Mouse (Mus musculus) limb, embryonic 13.5 days (tissue): ENCODE measurements around the gene Ell3. TPM values are rescaled to one million over a fixed set of nuclear protein-coding genes. Genes with fewer than 3 reads are reported as not detected.

Experiments
- ATAC-seq: fragments of 200-750 bp; cut with Nextera tagmentation; 2 replicates; pipeline ENCODE4 v1.8.0; 2017; ENCODE audit warnings: low read depth, moderate number of reproducible peaks, moderate TSS enrichment; ENCODE audit not compliant: low FRiP score
- H3K27ac ChIP-seq: fragments of 300-500 bp; sonication (generic); 2 replicates; pipeline ENCODE4 v1.5.1; 2015; ENCODE audit warnings: inconsistent platforms, mild to moderate bottlenecking, moderate library complexity
- H3K27me3 ChIP-seq: fragments of 300-500 bp; sonication (generic); 2 replicates; pipeline ENCODE4 v1.6.1; 2015; ENCODE audit warnings: mild to moderate bottlenecking, inconsistent platforms
- H3K36me3 ChIP-seq: fragments of 300-500 bp; sonication (generic); 2 replicates; pipeline ENCODE4 v1.6.1; 2015; ENCODE audit warnings: inconsistent platforms, mild to moderate bottlenecking, moderate library complexity
- H3K4me1 ChIP-seq: fragments of 300-500 bp; sonication (generic); 2 replicates; pipeline ENCODE4 v1.6.1; 2015; ENCODE audit warnings: inconsistent platforms
- H3K4me2 ChIP-seq: fragments of 300-500 bp; sonication (generic); replicated peaks from 2 replicates; pipeline ENCODE4 v1.6.1; 2015; ENCODE audit warnings: inconsistent platforms, mild to moderate bottlenecking, moderate library complexity
- H3K4me3 ChIP-seq: fragments of 300-500 bp; sonication (generic); 2 replicates; pipeline ENCODE4 v1.5.1; 2015; ENCODE audit warnings: moderate library complexity, mild to moderate bottlenecking, inconsistent platforms
- H3K9ac ChIP-seq: fragments of 300-500 bp; sonication (generic); 2 replicates; pipeline ENCODE4 v1.6.1; 2015; ENCODE audit warnings: mild to moderate bottlenecking, inconsistent platforms
- H3K9me3 ChIP-seq: fragments of 300-500 bp; sonication (generic); 2 replicates; pipeline ENCODE4 v1.6.1; 2016; ENCODE audit warnings: inconsistent platforms
- WGBS: fragments of 180-500 bp; shearing (Covaris S2); methylation state at CpG from one replicate; pipeline ENCODE4 v1.1.7; 2015; 5-methylcytosine and 5-hydroxymethylcytosine counted together
- polyA plus RNA-seq: library from polyadenylated mRNA; unstranded; fragments of >200 nt; fragmentation: Nextera tagmentation; extraction: Ambion mirVana; gene quantifications from 2 replicates; pipeline ENCODE4 v1.2.1, GENCODE M21; 2015

The Ell3 gene
- polyA plus RNA-seq, 1 experiment from 2014 or later = 9.8 TPM

DNA sequence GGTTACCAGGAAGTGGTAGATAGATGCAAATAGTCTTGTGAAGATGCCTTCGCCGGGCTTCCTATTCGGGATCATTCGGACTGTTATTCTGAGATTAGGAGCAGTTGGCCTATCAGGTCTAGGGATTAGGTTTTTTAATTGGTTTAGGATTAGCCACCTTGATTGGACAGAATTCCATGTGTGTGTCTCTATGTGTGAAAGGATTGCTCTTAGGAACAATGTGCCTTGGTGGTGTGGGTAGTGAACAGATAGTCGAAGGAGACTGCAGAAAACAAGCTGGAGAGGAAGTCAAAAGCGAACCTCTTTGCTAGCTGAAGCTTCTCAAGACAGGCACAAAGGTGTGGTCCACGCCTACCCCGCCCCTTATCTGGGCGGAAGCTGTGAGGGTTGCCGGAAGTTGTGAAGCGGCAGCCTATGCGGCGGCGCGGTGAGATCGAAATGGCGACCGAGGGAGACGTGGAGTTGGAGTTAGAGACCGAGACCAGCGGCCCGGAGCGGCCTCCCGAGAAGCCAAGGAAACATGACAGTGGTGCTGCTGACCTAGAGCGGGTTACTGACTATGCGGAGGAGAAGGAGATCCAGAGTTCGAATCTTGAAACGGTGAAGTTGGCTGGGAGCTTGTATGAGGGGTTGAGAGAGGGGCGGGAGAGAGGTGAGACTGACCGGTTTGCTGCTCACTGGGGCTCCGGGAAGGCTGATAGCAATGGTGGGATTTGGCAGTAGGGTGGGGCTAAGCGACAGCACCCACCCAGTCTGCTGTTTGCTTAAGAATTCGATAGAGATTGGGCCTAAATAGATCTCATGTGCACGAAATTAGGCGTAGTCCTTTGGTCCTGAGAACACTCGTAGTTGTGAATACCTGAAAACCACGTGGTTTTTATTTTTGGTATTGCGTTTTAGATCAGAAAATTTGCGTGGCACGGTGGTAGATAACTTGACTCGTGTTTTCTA, 12.9 kb upstream of the Ell3 start, which contains the start of gene Serinc4:
Serinc4 (minus strand) TSS at position 90 of the 951 bp plus-strand sequence.
- Histone ChIP-seq H3K4me3 (peak within 1 kb of the TSS; percentile 76), H3K36me3 (peaks cover 51% of the 10 kb centered on the region), H3K4me1 (peaks cover 17% of the 10 kb centered on the region), H3K4me2 (peak within 1 kb of the TSS; percentile 75), H3K9me3 (no peaks in the 10 kb centered on the region), H3K27ac (peak within 1 kb of the TSS; percentile 75; the same call in 1 of the 2 replicates), H3K27me3 (no peaks in the 10 kb centered on the region), H3K9ac (peak within 1 kb of the TSS; percentile 81)
- 4% methylated on average over 41 of the region's 41 CpGs for WGBS
- ATAC-seq = peak; percentile 87

DNA sequence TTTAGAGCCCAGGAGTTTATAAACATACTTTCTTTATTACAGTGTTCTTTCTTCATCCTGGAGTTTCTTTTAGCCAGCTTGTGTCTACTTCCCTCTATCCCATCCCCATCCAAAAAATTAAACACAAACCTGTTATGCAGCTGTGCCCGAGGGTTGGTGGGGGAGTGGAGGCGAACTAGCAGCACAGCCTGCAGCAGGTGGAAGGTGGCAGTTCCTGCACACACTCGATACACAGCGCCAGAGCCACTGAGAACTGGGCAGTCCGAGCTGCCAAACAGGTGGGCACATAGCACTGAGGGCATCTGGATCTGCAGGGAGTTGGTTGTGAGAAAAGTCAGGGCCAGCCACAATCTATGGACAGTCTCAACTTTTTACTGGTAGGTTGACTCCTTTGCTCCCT, 11.5 kb upstream of the Ell3 start:
- no peak overlapping the region for H3K4me2 ChIP-seq
- H3K9me3 ChIP-seq = no peaks in the 10 kb centered on the region
- peaks cover 26% of the 10 kb centered on the region for H3K4me1 ChIP-seq
- H3K36me3 ChIP-seq = peaks cover 51% of the 10 kb centered on the region
- no peak overlapping the region for H3K4me3 ChIP-seq
- no peak overlapping the region for H3K9ac ChIP-seq
- H3K27me3 ChIP-seq = no peaks in the 10 kb centered on the region
- H3K27ac ChIP-seq = no peak overlapping the region
- no peak for ATAC-seq
- 71% methylated on average over 5 of the region's 5 CpGs for WGBS

DNA sequence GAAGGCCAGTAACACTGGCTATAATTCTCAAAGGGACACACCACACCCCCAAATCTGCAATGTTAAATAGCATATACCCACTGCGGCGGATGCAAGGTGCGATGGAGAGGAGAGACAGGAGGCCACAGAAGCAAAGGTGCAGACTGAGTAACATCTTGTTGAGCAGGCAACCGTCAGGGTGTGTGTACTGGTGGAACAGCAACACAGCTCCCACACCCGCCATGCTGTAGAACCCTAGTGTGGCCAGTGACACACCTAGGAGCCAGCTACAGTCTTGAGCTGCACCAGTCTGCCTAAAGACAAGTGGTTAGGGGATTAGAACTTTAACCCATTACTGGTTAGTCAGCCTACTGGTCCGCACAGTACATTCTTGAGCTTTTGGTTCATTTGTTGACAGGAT, 9.8 kb upstream of the Ell3 start:
- peaks cover 36% of the 10 kb centered on the region for H3K36me3 ChIP-seq
- H3K9me3 ChIP-seq = no peaks in the 10 kb centered on the region
- no peak overlapping the region for H3K27ac ChIP-seq
- ATAC-seq = no peak
- H3K4me2 ChIP-seq = no peak overlapping the region
- peaks cover 29% of the 10 kb centered on the region for H3K4me1 ChIP-seq
- WGBS = 85% methylated on average over 6 of the region's 6 CpGs
- no peaks in the 10 kb centered on the region for H3K27me3 ChIP-seq
- H3K4me3 ChIP-seq = no peak overlapping the region
- no peak overlapping the region for H3K9ac ChIP-seq

DNA sequence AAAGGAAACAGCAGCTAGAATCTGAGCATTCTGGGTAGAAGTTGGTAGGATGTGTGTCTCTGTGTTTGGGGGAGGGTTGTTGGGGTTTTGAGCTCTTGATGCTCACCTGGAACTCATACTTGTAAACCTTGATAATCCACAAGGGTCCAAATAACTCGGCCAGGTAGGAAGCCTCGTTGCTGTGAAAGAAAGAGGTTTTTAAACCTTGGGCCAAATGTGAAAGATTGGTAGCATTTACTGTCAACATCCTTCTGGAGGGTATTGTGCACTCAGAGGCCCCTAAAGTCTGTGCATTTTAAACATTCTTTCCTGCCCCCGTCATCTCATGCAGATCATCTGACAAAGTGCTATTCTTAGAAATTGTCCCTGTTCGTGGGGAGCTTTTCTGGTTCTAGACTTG, 8.9 kb upstream of the Ell3 start, which contains the start of gene Hypk:
Hypk (plus strand) TSS at position 301 of the 400 bp plus-strand sequence.
- Histone ChIP-seq H3K4me1 (peaks cover 30% of the 10 kb centered on the region), H3K27ac (no peak within 1 kb of the TSS), H3K36me3 (peaks cover 29% of the 10 kb centered on the region), H3K4me2 (no peak within 1 kb of the TSS), H3K27me3 (no peaks in the 10 kb centered on the region), H3K4me3 (no peak within 1 kb of the TSS), H3K9ac (no peak within 1 kb of the TSS), H3K9me3 (no peaks in the 10 kb centered on the region)
- WGBS = 72% methylated on average over 4 of the region's 4 CpGs
- no peak for ATAC-seq

DNA sequence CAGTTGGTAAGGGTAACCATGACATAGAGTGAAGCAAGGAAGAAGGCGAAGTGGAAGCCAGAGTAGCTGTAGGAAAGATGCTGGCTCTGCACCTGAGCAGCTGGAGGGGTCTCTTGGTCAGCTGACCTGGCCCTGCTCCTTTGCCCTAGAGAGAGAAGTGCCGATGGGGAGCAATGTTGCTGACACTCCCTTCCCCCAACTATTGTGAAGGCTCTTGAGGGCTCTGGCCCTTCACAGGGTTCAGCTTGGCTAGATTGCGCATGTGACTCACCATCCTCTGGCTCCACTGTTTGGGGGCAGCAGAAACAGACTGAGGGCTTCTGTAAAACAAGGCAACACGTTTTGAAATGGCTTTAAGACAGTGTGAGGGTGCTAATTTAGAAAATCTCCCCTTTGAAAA, 8.3 kb upstream of the Ell3 start:
- Histone ChIP-seq H3K4me3 (no peak overlapping the region), H3K27me3 (no peaks in the 10 kb centered on the region), H3K9ac (no peak overlapping the region), H3K36me3 (peaks cover 29% of the 10 kb centered on the region), H3K4me2 (no peak overlapping the region), H3K9me3 (no peaks in the 10 kb centered on the region), H3K4me1 (peaks cover 29% of the 10 kb centered on the region), H3K27ac (no peak overlapping the region)
- 85% methylated on average over 4 of the region's 4 CpGs for WGBS
- ATAC-seq = no peak

DNA sequence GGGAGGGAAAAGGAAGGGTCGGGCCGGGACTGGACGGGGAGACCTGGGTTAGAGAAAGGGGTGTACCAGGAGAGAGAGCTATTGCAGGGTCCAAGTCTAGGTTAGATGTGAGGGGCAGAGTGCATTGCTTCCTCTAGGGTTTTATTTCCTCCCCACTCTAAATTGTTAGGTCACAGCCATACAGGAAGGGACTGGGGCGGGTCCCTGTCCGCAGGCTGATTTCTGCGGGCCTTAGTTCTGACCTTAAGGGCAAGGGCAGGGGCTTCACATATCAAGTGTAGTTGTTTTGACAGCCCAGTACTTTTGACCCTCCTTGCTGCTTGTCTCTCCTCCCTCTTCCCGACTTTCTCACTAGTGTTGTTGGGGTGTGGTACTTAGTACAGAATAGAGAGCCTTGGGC, 6.0 kb upstream of the Ell3 start:
- H3K36me3 ChIP-seq = peaks cover 29% of the 10 kb centered on the region
- WGBS = under 1% methylated on average over 7 of the region's 7 CpGs
- H3K4me1 ChIP-seq = peaks cover 23% of the 10 kb centered on the region
- peak overlapping the region; percentile 99 for H3K9ac ChIP-seq
- H3K27ac ChIP-seq = peak overlapping the region; percentile 98; the same call in 1 of the 2 replicates
- H3K9me3 ChIP-seq = no peaks in the 10 kb centered on the region
- ATAC-seq = no peak
- H3K27me3 ChIP-seq = no peaks in the 10 kb centered on the region
- H3K4me2 ChIP-seq = peak overlapping the region; percentile 74
- peak overlapping the region; percentile 99 for H3K4me3 ChIP-seq

DNA sequence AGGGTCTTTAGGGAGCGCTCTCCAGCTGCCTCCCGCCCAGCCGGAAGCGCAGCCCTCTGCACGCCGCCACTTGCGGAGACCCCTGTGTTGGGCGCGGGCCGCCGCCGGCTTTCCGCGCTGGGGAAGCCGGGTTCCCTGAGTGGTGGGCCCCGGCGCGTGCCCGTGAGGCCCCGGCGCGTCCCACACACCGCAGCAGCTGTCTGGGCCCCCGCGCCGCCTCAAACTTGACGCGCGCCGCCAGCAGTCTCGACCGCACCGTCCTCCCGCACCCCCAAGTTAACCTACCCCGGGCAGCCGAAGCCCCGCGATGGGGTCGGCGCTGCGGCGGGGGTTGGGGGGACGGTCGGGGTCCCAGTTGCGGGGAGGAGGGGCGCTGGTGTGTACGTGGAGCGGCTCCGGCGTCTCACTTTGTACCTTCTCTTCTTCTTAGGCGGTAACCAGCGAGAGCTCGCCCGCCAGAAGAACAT, 5.5 kb upstream of the Ell3 start:
- under 1% methylated on average over 54 of the region's 54 CpGs for WGBS
- Histone ChIP-seq H3K9ac (peak overlapping the region; percentile 99), H3K27ac (peak overlapping the region; percentile 98), H3K27me3 (no peaks in the 10 kb centered on the region), H3K4me2 (peak overlapping the region; percentile 74), H3K36me3 (peaks cover 29% of the 10 kb centered on the region), H3K4me3 (peak overlapping the region; percentile 99), H3K9me3 (no peaks in the 10 kb centered on the region), H3K4me1 (peaks cover 23% of the 10 kb centered on the region)
- peak; percentile 54 for ATAC-seq

DNA sequence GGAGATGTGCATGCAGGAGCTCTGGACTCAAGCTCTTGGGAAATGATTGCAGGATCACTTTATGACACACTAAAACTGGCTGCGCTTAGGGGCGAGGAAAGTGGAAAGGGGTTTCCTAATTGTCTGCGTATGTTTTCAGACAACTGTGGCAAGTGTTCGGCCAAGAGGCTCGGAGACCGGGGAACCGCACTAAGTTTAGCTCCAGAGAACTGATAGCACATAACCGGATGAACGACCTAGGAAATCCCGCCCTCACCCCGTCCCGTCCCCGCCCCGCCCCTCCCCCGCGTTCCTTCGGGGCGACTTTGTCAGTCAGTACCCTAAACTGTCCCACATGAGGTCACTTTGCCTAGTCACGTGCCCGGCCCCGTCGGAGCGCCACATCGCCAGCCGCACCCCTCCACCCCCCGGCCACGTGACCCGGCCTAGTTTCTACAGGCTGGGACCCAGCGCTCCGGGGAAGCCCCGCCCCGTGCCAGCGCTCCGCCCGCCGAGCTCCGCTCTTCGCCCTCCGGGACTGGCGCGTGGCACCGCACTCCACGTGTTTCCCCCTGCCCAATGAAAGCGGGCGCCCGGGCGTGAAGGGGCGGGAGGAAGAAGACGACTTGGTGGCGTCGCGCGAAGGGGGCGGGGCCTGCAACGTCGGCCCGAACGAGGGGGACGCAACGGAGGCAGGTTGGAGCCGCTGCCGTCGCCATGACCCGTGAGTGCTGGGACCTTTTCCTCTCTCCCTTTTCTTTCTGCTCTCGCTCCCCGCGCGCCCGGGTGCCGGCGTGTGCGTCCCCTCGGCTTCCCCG, 4.9 kb upstream of the Ell3 start, which contains the start of gene Serf2:
Serf2 (plus strand) TSS at position 457 of the 797 bp plus-strand sequence.
- Histone ChIP-seq H3K36me3 (peaks cover 27% of the 10 kb centered on the region), H3K4me3 (peak within 1 kb of the TSS; percentile 99), H3K27ac (peak within 1 kb of the TSS; percentile 98), H3K27me3 (no peaks in the 10 kb centered on the region), H3K4me2 (peak within 1 kb of the TSS; percentile 77), H3K9ac (peak within 1 kb of the TSS; percentile 99), H3K9me3 (no peaks in the 10 kb centered on the region), H3K4me1 (peaks cover 23% of the 10 kb centered on the region)
- ATAC-seq = peak; percentile 98
- under 1% methylated on average over 70 of the region's 74 CpGs for WGBS

DNA sequence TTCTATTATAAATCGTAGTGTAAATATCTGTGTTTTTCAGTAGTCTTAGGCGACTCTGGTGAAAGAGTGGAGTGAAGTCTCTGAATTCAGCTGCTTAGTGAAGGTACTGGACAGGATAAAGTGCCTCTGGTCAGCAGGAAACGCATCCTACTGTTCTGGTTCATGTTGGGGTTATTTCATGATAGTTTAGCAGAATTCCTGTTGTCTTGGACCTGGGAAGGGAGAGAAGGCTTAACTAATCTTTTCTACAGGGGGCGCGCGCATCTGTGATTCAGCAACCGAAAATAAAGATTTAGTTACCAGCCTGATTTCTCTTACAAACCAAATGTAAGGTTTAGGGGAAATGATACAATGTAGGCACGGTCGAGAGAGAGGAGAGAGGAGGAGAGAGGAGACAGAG, 4.1 kb upstream of the Ell3 start:
- WGBS = 16% methylated on average over 9 of the region's 9 CpGs
- H3K9me3 ChIP-seq = no peaks in the 10 kb centered on the region
- no peaks in the 10 kb centered on the region for H3K27me3 ChIP-seq
- peaks cover 24% of the 10 kb centered on the region for H3K4me1 ChIP-seq
- peak overlapping the region; percentile 99 for H3K4me3 ChIP-seq
- peak overlapping the region; percentile 65 for H3K9ac ChIP-seq
- peaks cover 19% of the 10 kb centered on the region for H3K36me3 ChIP-seq
- H3K27ac ChIP-seq = peak overlapping the region; percentile 92
- H3K4me2 ChIP-seq = peak overlapping the region; percentile 77
- no peak for ATAC-seq

DNA sequence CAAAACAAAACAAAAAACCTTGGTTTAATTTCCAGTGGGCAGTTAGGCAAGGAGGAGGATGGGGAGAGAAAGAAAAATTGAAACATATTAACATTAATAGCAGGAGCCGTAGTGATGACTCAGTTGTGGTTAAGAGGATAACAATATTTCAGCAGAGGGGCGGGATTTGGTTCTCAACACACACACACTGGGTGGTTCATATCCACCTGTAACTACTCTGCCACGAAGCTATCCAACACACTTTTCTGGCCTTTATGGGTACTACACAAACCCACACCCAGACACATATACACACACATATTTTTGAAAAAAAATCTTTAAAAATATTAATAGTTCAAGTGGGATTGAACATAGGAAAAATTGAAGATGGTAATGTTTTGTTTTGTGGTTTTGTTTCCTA, 2.9 kb upstream of the Ell3 start:
- ATAC-seq = no peak
- Histone ChIP-seq H3K9me3 (no peaks in the 10 kb centered on the region), H3K4me1 (peaks cover 30% of the 10 kb centered on the region), H3K4me2 (no peak overlapping the region), H3K27ac (no peak overlapping the region), H3K9ac (no peak overlapping the region), H3K4me3 (no peak overlapping the region), H3K36me3 (peaks cover 7% of the 10 kb centered on the region), H3K27me3 (0 out of 2 replicates have a peak, but pooled peaks cover under 1% of the 10 kb centered on the region)
- WGBS = 86% methylated on average over 3 of the region's 3 CpGs

DNA sequence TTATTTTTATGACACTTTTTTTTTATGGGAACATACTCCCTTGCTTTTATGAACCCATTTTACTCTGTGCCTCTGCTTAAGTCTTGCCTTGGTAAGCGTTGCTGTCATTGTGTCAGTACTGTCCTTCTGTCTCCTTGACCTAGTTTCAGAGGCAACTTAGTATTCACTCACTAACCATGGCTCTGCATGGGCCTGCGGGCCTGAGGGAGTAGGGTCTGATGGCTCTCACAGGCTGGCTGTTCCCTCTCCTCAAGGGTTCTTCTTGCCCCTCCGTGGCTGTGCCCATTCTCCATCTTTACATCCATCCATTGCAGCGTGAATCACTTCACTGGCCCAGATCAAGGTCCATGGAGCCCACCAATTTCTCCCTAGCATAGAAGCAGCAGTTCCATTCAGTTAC, 2.4 kb upstream of the Ell3 start:
- H3K4me1 ChIP-seq = peaks cover 34% of the 10 kb centered on the region
- 0 out of 2 replicates have a peak, but pooled peaks cover 6% of the 10 kb centered on the region for H3K27me3 ChIP-seq
- H3K9ac ChIP-seq = no peak overlapping the region
- H3K4me3 ChIP-seq = no peak overlapping the region
- no peak overlapping the region for H3K4me2 ChIP-seq
- ATAC-seq = no peak
- H3K9me3 ChIP-seq = no peaks in the 10 kb centered on the region
- H3K27ac ChIP-seq = no peak overlapping the region
- peaks cover 5% of the 10 kb centered on the region for H3K36me3 ChIP-seq
- WGBS = 79% methylated on average over 4 of the region's 4 CpGs

DNA sequence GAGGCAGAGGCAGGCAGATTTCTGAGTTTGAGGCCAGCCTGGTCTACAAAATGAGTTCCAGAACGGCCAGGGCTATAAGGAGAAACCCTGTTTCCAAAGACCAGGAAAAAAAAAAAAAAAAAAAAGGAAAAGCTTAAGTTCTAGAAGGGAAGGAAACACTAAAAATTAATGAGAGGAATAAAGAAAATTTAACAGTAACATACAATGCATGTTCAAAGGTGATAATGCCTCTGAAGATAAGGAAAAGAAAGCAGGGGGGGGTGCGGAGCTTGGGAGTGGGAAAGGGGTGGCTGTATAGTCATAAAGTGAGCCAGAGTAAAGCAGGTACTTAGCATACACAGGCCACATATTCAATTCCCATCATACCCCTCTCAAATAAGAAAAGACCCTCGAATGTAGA, 1.0 kb upstream of the Ell3 start:
- no peak overlapping the region for H3K27ac ChIP-seq
- 78% methylated on average over 3 of the region's 3 CpGs for WGBS
- peaks cover 14% of the 10 kb centered on the region; the same call in 1 of the 2 replicates for H3K27me3 ChIP-seq
- no peaks in the 10 kb centered on the region for H3K9me3 ChIP-seq
- no peaks in the 10 kb centered on the region for H3K36me3 ChIP-seq
- H3K4me1 ChIP-seq = peaks cover 23% of the 10 kb centered on the region
- ATAC-seq = no peak
- no peak overlapping the region for H3K4me2 ChIP-seq
- no peak overlapping the region for H3K9ac ChIP-seq
- H3K4me3 ChIP-seq = no peak overlapping the region
